Mouse (Mus musculus) heart, postnatal 4 days (tissue): ENCODE data around the gene Slc29a4. TPM values are rescaled to one million over a fixed set of nuclear protein-coding genes. Genes with fewer than 3 reads are reported as not detected.

Experiments
- DNase-seq: peaks from one replicate; pipeline ENCODE4 v3.0.0; 2021
- total RNA-seq, 2 experiments: library from RNA; stranded (reverse); gene quantifications; 2 replicates each; pipeline ENCODE4 v1.2.3; 2021

The Slc29a4 gene
- total RNA-seq, 2 experiments from 2014 or later, result 0.92 to 1.8 TPM

DNA sequence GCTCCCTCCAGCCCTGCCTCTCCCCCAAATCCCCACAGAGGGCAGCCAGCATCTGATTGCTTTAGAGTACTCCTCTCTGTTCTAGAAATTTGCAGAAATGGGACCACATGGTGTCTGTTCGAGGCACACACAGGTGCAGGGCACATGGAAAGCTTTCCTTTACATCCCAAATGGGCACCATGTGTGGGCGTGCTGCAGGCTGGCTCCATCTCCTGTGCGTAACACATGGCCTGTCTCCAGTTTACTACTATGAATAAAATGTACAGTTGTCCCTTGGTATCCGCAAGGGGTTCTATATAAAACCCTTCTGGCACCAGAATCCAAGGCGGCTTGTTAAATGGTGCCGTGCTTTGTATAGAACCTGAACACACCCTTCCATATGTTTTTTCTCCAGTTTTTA lies 4.6 kb downstream of the Slc29a4 start:
- DNase-seq, result no peak

GRCm38 (mm10) chr5:142697742-142698141 lies 5.4 kb downstream of the Slc29a4 start:
- DNase-seq, result no peak

GRCm38 (mm10) chr5:142700842-142701589 lies 8.7 kb downstream of the Slc29a4 start:
- DNase-seq, result no peak

DNA sequence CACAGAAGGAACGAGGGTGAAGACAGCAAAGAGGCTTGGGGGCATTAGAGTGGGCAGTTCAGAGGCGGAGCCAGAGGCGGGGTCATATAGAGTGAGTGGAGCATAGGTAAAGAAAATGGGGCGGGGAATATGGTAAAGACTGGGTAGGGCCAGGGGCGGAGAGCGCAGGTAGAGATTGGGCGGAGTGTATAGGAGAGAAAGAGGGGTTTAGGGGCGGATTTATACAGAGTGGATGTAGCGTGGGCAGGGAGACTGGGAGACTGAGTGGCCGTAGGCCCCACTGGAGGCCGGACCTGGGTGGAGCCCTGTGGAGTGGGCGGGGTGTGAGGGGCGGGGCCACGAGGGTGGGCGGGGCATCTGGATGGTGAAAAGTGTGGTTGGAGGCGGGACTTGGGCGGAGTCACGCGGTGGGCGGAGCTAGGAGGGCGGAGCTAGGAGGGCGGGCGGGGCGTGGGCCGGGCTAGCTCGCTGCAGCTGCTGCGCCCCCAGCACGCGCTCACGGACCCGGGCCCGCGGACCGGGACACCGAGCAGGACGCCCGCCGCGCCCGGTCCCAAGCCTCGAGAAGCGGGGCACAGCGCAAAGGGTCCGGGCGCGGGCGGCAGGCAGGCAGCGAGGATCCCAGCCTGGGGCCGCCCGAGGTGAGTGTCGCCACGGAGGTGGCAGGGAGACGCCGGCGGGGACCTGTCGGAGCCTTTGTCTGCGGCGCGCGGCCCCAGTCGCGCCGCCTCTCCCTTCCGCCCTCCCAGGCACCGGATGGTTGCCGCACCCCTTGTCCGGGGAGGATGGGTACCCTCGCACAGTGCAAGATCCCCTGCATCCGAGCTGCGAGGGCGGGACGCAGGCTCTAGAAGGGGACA lies 9.6 kb downstream of the Slc29a4 start:
- peak; percentile 39 for DNase-seq

- no peak for DNase-seq
Measured at GRCm38 (mm10) chr5:142702511-142703138, 10.3 kb downstream of the Slc29a4 start.

DNA sequence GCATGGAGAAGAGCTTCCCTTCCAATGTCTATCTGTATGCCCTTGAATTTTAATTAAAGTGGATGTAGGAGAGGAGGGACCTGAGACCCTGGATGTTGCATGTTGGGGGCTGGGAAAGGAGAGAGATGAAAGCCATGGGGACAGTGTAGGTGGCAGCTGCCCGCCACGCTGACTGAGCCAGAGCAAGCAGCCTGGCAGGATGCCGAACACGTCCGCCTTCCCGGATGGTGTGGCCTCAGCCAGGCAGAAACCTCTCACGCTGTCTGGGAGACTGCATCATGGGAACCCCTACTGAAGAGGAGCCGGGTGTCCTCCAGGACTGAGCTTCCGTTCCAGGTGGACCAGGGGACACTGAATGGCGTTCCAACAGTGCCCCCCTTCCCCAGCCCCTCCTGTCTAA lies 11.3 kb downstream of the Slc29a4 start:
- no peak for DNase-seq

GRCm38 (mm10) chr5:142707709-142708108 lies 15.4 kb downstream of the Slc29a4 start:
- no peak for DNase-seq

DNA sequence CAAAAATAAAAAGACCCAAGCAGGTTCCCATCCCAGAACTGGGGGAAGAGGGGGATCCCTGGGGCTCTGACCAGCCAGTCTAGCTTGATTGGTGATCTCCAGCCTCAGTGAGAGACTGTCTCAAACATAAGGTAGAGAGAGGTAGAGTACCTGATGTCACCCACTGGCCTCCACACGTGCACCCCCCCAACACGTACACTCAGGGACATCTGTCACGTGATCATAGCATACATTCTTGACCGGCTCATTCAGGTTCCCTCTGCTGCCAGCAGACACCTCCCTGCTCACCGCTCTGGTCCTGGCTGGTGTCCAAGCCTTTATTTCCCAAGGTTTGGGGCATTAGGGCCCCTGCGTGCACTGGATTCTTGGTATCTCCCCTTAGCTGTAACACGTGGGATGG lies 17.1 kb downstream of the Slc29a4 start:
- no peak for DNase-seq

DNA sequence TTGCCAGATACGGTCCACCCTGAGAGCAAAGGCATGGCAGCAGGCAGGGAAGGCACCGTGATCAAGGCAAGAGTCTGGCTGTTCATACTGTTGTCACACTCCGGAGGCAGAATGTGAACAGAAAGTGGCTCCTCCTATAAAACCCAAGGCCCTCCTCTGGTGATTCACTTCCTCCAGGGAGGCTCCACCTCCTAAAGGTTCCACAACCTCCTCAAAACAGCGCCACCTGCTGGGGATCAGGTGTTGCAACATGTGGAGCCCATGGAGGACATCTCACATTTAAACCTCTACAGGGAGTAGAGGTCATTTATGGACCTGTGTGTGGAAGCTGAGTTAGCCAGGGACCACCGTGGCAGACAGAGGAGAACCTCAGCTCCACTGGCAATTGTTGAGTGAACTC lies 20.1 kb downstream of the Slc29a4 start:
- no peak for DNase-seq

GRCm38 (mm10) chr5:142713966-142714365 lies 21.7 kb downstream of the Slc29a4 start:
- DNase-seq, result no peak

DNA sequence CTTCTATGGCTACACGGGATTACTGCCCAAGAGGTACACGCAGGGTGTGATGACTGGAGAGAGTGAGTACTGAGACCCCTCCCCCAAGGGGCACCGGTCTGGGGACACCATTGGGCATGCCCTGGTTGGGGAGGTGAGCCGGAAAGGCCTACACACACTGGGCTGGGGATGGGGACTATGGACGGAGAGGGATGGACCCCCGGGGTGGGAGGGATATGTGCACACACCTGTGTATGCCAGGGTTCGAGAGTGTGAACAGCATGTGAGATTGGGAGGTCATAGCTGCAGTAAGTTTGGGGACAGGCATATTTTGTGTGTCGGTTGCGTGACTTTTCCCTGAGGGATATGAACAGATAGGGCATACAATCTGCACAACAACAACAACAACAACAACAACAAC lies 22.7 kb downstream of the Slc29a4 start:
- DNase-seq, result no peak

DNA sequence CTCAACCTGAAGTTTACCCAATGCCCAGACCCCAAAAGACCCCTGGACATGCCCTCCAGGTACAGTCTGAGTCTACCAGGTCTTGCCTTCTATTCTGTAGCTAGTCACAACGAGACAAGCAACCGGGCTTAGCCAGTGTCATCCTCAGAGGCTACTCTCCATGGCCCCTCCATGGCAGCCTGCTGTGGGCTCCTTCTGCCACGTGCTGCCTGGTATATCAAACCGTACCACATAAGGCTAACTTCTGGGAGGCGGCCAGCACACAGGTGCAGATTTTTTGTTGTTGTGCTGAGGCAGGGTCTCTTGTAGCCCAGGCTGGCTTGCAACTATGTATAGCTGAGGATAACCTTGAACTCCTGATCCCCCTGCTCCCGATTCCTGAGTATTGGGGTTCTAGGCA lies 23.7 kb downstream of the Slc29a4 start:
- DNase-seq, result no peak

- DNase-seq, result peak; percentile 88
Measured at GRCm38 (mm10) chr5:142718037-142718436, 25.7 kb downstream of the Slc29a4 start.

DNA sequence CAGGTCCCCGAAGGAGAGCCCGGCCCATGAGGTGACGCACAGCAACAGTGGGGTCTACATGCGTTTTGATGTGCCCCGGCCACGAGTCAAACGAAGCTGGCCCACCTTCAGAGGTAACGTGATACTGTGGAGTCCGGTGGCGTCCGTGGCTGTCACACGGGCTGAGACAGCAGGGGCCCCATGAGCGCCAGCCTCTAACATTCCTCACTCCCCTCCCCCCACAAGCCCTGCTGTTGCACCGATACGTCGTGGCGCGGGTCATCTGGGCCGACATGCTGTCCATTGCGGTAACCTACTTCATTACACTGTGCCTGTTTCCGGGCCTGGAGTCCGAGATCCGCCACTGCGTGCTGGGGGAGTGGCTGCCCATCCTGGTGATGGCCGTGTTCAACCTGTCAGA lies 26.2 kb downstream of the Slc29a4 start:
- no peak for DNase-seq

GRCm38 (mm10) chr5:142719897-142720296 lies 27.6 kb downstream of the Slc29a4 start:
- no peak for DNase-seq

DNA sequence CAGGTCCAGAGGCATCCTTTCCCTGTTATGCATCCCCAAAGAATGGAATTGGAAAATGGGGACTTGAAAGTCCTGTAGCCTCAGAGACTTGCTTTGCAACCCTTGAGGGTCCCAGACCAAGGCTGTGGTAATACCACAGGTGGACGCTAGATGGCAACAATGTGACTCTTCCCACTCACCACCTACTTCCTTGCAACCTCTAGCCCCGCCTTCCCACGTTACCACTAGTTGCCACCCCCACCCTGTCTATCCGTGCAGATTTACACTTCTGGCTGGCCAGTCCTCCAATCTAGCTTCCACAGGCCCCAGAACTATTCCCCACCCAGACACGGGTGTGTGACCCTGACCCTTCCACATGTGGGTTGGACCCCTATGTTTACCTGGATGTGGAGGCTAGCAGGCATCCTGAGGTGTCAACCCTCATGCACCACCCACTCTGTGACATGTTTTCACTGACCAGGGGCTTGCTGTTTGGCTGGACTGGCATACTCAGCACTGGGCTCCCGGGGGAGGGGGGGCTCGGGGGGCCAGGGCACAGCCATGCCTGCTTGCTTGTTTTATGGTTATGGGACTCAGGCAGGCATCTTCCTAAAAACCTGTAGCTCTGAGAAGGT lies 31.3 kb downstream of the Slc29a4 start:
- DNase-seq, result peak; percentile 71

- DNase-seq, result no peak
Measured at GRCm38 (mm10) chr5:142724265-142724664, 32.0 kb downstream of the Slc29a4 start.

DNA sequence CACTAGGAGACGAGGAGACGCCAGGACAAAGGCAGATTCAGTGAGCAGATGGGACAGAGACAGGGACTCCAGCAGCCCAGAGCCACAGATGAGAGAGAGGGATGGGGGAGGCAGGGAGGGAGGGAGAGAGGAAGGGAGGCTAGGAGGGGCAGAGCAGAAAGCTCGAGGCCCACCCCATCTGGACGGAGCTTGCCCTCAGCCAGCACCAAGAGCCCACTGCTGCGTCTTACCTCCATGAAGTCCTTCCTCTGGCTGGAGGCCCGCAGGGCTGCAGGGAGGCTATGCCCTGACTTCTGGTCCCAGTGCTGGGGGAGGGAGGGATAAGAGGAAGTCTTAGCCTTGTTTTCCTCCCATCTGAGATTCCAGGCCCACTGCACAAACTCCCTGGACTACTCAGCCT lies 34.4 kb downstream of the Slc29a4 start:
- no peak for DNase-seq

DNA sequence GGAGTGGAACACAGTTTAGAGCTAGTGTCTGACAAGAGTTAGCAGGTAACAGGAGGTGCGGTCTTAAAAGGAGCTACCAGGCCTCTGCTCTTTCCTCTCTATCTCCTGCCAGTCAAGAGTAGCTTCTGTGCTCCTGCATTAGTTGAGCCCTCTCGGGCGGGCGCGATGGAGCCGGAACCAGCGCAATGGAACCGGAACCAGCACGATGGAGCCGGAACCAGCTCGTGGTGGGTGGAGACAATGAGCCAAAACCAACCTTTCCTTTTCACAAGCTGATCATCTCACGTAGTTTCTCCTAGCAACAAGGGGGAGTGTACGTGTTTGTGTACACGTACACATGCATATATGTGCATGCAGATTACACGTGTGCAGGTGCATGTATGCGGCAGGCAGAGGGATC lies 36.0 kb downstream of the Slc29a4 start:
- no peak for DNase-seq

DNA sequence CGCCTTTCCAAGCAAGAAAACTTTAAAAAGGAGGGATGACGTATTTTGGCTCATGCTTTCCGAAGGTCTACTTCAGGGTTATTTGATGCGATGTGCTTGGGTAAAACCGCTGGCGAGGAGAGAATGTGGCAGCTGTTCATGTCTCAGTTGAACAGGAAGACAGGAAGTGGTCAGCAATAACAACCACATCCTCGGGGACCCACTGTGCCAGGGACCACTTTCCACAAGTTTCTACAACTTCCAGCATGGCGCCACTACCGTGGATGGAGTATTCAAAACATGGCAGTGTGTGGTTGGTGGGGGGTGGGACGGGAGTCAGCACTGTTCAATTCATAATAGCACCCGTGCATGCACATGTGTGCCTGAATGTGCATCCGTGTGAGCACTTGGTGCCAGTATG lies 38.0 kb downstream of the Slc29a4 start:
- DNase-seq, result no peak

DNA sequence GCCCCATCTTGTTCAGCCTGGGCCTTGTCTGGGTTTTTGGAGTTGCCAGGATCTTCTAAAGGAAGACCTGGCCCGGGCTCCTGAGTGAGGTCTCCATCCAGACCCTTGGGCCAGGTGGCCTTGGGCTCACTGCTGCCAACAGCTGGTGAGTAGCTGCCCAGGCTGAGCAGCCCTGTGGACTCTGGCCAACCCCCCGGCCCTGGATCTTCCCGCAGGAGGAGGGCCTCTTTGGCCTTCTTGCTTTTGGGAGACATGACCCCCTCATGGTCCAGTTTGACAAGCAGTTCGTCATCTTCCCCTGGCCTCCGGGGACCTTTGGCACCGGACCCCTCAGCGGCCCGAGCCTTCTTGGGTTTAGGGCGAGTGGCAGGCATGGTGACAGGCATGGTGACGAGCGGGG lies 39.6 kb downstream of the Slc29a4 start:
- no peak for DNase-seq

DNA sequence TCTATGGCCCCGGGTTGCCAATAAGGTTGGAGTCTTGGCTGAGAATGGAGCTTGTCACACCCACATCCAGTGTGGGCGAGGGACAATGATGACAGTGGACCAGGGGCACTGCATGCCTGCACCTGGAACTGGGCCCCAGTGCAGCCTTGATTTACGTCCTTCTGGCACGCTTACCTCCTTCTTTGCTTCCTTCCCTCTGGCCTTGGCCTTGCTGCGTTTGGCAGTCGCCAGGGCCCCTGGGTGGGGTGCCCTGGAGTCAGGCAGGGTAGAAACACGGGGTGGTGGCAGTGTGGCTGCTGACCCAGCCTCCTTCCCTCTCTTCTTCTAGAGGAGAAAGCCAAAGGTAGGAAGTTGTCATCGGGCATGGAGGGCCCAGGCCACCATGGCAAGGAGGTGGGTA lies 47.6 kb downstream of the Slc29a4 start:
- DNase-seq, result no peak

DNA sequence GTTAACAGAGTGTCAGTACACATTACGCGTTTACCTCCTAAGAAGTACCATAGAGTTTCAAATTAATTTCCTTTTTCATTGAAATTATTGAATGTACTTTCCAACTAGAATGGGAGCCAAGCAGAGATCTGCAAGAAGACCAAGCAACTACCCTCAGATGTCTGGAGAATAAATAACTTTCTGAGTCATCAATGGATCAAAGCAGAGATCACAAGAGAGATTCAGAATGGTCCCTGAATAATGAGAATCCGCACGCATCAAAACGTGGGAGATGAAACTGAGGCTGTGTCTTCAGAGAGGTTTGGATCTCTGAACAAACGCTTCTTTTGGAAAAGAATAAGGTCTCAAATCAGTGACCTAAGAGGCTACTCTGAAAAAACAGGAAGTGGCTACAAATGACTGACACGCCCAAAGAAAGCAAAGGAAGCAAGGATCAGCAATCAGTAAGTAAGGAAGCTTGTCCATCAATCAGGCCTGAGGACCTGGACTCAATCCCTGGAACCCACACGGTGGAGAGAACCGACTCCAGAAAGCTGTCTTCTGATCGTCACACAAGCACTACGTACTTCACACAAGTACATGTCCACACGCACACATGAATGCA lies 54.8 kb downstream of the Slc29a4 start:
- DNase-seq, result no peak
